Mouse (Mus musculus) layer of hippocampus, postnatal 36 days (tissue): ENCODE measurements around the gene Lhx9. TPM values are rescaled to one million over a fixed set of nuclear protein-coding genes. Genes with fewer than 3 reads are reported as not detected.

Source experiments
- DNase-seq, 2 experiments: peaks; one replicate each; pipeline ENCODE4 v3.0.0; 2022
- total RNA-seq, 2 experiments: library from RNA; stranded (reverse); gene quantifications; 2 replicates each; pipeline ENCODE4 v1.2.3; 2021

The Lhx9 gene
- total RNA-seq = 10 to 100 TPM; 14.8 to 15.0 TPM

DNA sequence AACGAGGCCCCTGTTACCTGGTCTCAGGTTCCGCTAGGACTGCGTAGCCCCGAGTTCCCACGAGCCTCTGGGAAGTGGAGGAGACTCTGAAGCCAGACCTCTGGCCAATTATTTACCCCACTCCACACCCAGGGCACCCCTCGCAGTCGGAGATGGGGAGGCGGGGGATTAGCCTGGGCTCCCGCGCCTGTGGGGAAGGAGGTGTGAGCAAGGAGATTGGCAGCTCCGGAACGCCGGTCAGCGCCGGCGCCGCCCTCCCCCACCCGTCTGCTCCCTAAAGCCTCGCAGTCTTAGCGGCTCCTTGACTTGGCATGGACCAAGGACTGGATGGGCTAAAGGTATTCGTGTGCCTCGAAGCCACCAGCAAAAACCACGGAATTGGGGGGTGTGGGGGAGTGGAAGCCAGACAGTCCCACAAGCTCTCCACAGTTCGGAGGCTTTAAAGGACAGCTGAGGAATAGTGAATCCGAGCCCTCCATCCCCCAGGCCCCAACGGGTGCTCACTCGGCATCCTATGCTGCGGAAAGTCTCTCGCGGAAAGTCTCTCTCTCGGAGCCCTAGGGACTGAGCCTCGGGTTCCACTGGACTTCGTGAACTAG is at the start of gene Lhx9:
Lhx9 (minus strand) TSS at position 67 of the 599 bp plus-strand sequence.
- peak in 1 of 2 experiments; percentile 37 for DNase-seq

GRCm38 (mm10) chr1:138896088-138896487 is 47.7 kb upstream of the Lhx9 start:
- no peak for DNase-seq

- no peak for DNase-seq
These were observed 29.3 kb upstream of the Lhx9 start for GRCm38 (mm10) chr1:138877470-138878254.

GRCm38 (mm10) chr1:138876371-138877045 is 28.1 kb upstream of the Lhx9 start:
- DNase-seq = peak in 1 of 2 experiments; percentile 19

- DNase-seq = peak; percentile 85 to 87
These were observed 7.9 kb upstream of the Lhx9 start, which contains the start of gene 2310009B15Rik for GRCm38 (mm10) chr1:138856101-138856950. TSS of gene 2310009B15Rik (minus strand) at chr1:138856852.

DNA sequence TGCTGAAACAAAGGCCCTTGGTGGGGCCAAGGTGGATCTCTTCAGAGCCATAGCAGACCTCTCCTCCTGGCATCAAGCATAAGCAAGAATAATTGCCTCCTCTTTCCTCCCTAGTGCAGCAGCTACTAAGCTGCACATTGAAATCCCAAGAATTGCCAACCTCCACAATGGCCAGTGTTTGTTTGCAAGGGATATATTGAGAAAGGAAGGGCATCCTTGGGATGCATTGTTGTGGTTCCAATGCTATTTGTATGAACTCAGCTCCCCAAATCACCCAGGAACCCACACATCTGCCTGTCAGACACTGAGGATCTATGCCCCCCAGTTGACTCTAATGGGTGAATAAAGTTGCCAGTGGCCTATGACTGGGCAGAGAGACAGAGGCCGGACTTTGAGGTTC is 2.4 kb upstream of the Lhx9 start:
- DNase-seq = no peak

GRCm38 (mm10) chr1:138850161-138850539 is 1.8 kb upstream of the Lhx9 start:
- no peak for DNase-seq

GRCm38 (mm10) chr1:138849531-138850160 is 1.3 kb upstream of the Lhx9 start:
- no peak for DNase-seq

- no peak for DNase-seq
These were observed 351 bp downstream of the Lhx9 start for GRCm38 (mm10) chr1:138848026-138848425.

- no peak for DNase-seq
These were observed 1.2 kb downstream of the Lhx9 start for GRCm38 (mm10) chr1:138847146-138847545.

GRCm38 (mm10) chr1:138846581-138846980 is 1.8 kb downstream of the Lhx9 start:
- DNase-seq = no peak

DNA sequence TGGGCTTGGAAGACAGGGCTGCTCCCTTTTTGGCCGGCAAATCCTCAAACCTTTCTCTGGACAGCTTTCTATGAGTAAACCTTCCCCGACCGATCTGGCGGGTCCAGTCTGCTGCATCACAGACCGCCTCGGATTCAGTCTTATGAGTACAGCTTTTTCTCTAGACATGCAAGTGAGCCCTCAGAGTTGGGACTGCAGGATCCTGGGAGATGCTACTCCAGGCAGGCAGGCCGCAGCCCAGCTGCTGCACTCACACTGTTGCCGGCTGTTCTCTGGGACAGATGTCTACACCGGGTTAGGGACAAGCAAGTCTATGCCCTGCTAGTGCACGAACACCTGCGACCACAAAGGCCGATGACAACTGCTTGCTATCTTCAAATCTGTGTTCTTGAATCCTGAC is 2.2 kb downstream of the Lhx9 start:
- DNase-seq = no peak

DNA sequence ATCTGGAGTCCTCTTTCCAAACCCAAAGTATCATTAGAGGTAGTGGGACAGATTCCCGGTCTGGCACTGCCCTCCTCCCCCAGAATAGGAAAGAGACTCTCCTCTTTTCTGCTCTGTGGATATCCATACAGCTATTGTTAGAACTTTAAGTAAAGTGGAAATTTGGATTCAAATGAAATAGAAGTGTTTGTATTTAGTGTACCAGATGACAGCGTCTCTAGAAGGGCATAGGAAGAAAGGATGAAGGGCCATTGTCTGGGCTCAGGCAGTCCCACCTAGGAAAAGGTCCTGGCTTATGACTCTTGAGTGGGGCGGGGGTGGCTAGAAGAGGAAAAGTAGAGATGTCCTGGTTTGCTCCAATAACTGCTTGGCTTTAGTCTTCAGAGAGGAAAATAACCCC is 2.9 kb downstream of the Lhx9 start:
- DNase-seq = no peak

GRCm38 (mm10) chr1:138844166-138844565 is 4.2 kb downstream of the Lhx9 start:
- DNase-seq = no peak

DNA sequence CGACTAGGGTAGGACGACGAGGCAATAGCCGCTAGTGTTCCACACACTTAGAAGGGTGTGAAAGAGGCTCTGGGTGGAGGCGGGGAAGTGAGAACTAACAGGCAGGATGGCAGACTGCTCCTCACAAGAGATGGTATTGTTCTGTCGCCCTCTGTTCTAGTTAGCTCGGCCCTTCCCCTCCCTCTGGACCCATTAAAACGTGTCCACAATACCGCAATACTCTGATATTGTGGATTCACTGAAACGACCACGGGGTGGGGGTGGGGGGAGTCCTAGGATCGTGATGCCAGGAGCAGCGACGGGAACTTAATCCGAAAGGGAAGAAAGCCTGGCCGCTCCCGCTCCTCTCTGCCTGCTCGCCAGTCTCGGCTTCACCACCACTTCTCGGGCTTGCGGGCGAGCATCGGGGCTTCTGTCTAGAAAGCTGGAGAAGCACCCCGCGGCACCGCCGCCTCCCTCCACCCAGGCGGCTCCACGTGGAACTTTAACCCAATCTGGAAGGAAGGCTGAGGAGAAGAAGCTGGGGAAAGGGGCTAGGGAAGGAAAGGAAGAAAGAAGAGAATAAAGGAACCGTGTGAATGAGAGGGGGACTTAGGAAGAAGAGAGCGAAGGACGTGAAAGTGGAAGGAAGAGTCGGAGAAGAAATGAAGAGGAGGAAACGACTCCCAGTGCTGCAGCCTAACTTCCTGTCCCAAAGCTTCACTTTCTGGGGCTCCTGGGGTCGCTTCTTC is 4.9 kb downstream of the Lhx9 start:
- DNase-seq = peak in 1 of 2 experiments; percentile 40

GRCm38 (mm10) chr1:138842756-138843155 is 5.6 kb downstream of the Lhx9 start:
- DNase-seq = no peak

DNA sequence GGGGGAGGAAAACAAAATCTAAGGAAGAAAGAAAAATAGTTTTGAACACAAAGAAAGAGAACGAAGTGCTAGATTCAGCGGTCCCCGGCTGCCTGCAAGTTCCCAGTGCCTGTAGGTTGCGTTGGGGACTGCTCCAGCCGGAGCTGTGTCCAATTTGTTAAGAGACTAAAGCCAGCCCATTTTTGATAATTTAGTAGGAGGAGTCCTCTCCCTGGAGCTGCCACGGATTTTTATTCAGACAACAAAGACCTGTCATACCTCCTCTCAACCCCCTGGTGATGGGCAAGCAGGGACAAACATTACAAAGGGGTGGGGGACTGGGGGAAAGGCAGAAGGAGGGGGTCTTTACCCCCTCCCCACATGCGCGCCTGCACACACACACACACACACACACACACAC is 6.1 kb downstream of the Lhx9 start:
- DNase-seq = peak in 1 of 2 experiments; percentile 39

GRCm38 (mm10) chr1:138841306-138842095 is 6.9 kb downstream of the Lhx9 start:
- peak; percentile 49 to 50 for DNase-seq

DNA sequence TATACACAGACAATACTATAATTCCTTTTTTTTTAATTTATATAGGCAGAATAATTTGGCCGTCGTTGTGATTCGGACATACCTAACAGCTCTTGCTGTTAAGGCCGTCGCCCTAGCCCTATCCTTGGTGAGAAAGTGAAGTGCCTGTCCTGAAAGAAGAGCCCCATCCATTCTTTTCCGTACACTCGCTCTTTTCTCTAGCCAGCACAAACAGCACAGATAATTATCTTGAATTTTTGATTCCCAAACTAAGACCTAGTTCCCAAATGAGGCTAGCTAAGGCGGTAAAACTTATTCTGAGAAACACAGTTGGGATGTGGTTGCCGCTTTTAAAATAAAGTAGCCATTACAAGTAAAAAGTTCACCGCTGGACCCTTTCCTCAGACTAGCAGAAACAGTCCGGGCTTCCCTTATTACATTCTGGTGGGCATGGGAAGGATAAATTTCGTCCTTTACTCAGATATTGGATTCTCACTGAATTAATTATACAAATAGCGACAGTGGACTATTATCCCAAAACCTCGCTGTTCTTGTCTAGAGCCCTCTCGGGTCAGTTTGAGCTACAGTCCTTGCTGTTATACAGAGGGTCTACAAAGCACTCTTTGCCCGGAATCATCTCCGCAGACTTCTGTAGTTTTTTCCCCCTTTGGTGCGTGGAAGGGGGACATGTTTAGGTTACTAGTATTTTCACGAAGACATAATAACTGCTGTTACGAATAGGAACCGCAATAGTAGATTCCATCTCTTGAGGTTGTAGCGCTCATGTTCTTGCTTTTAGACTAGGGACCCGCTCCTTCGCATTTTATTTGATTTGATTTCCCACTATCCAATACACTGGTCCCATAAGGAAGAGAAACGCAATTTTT is 7.7 kb downstream of the Lhx9 start:
- DNase-seq = no peak
